Mouse (Mus musculus) left cerebral cortex, adult 2 months (tissue): ENCODE measurements at regions not wholly inside any gene's neighbourhood (a gene's known extent, or its start where the extent isn't known, plus 50 kb on each side); places are given as distances from the start of the nearest gene placed in this dataset.

Experiments
- DNase-seq, 2 experiments: peaks; one replicate each; pipeline ENCODE4 v3.0.0; 2021 to 2022; ENCODE audit warnings: low spot score in 2 of 2, mixed read lengths in 1 of 2; ENCODE audit errors: extremely low spot score in 1 of 2
- H3K27ac ChIP-seq: fragments of 200-600 bp; 2 replicates; pipeline ENCODE4 v1.8.1; 2022
- H3K4me3 ChIP-seq: fragments of 200-600 bp; 2 replicates; pipeline ENCODE4 v1.8.1; 2022
- CTCF ChIP-seq: fragments of 200-600 bp; IDR thresholded peaks from 2 replicates; pipeline ENCODE4 v1.8.1; 2022; ENCODE audit warnings: antibody characterized with exemption, mild to moderate bottlenecking, moderate library complexity
- intact Hi-C: fragments of 180-260 bp; cut with DNase I; formaldehyde crosslinking; loops from one replicate; pipeline ENCODE4 v1.15.1; 2025

- intact Hi-C loops: no loop called here
- Histone ChIP-seq H3K4me3 (no peak overlapping the region), H3K27ac (no peak overlapping the region)
- no peak for TF ChIP-seq CTCF
- no peak for DNase-seq
Measured at GRCm38 (mm10) chr10:17368636-17369035, 354.4 kb upstream of the Cited2 start.

GRCm38 (mm10) chr10:17372905-17373304 lies 350.1 kb upstream of the Cited2 start:
- DNase-seq: no peak
- H3K27ac ChIP-seq: no peak overlapping the region
- no peak for TF ChIP-seq CTCF

GRCm38 (mm10) chr10:17374047-17374446 lies 349.0 kb upstream of the Cited2 start:
- no peak overlapping the region for H3K27ac ChIP-seq
- no peak for DNase-seq
- H3K4me3 ChIP-seq: no peak overlapping the region
- TF ChIP-seq CTCF: no peak
- intact Hi-C loops: no loop called here

More at GRCm38 (mm10) chr10:17372905-17373304, 350.1 kb upstream of the Cited2 start:
- H3K4me3 ChIP-seq: no peak overlapping the region
- intact Hi-C loops: no loop called here

- Histone ChIP-seq H3K4me3 (no peak overlapping the region), H3K27ac (no peak overlapping the region)
- intact Hi-C loops: no loop called here
- no peak for DNase-seq
- TF ChIP-seq CTCF: no peak
Measured at GRCm38 (mm10) chr10:17382990-17383389, 340.0 kb upstream of the Cited2 start.

GRCm38 (mm10) chr10:17385181-17385580 lies 337.8 kb upstream of the Cited2 start:
- H3K27ac ChIP-seq: no peak overlapping the region
- no peak for TF ChIP-seq CTCF
- no peak for DNase-seq
- intact Hi-C loops: no loop called here
- no peak overlapping the region for H3K4me3 ChIP-seq

- no peak for DNase-seq
- intact Hi-C loops: no loop called here
- no peak overlapping the region for H3K4me3 ChIP-seq
- TF ChIP-seq CTCF: no peak
- H3K27ac ChIP-seq: no peak overlapping the region
Measured at GRCm38 (mm10) chr10:17387296-17387695, 335.7 kb upstream of the Cited2 start.

GRCm38 (mm10) chr10:17395495-17396224 lies 327.4 kb upstream of the Cited2 start:
- intact Hi-C loops: no loop called here
- Histone ChIP-seq H3K4me3 (no peak overlapping the region), H3K27ac (no peak overlapping the region)
- no peak for TF ChIP-seq CTCF
- DNase-seq: no peak

GRCm38 (mm10) chr10:17403899-17404298 lies 319.1 kb upstream of the Cited2 start:
- DNase-seq: no peak
- no peak for TF ChIP-seq CTCF
- intact Hi-C loops: no loop called here
- no peak overlapping the region for H3K27ac ChIP-seq
- H3K4me3 ChIP-seq: no peak overlapping the region

GRCm38 (mm10) chr10:17407854-17408606 lies 315.0 kb upstream of the Cited2 start:
- Histone ChIP-seq H3K27ac (no peak overlapping the region), H3K4me3 (no peak overlapping the region)
- no peak for TF ChIP-seq CTCF
- no peak for DNase-seq
- intact Hi-C loops: no loop called here

- Histone ChIP-seq H3K27ac (no peak overlapping the region), H3K4me3 (no peak overlapping the region)
- no peak for DNase-seq
- TF ChIP-seq CTCF: no peak
- intact Hi-C loops: no loop called here
Measured at GRCm38 (mm10) chr10:17408781-17409180, 314.2 kb upstream of the Cited2 start.

- Histone ChIP-seq H3K27ac (no peak overlapping the region), H3K4me3 (no peak overlapping the region)
- TF ChIP-seq CTCF: no peak
- intact Hi-C loops: no loop called here
- no peak for DNase-seq
Measured at GRCm38 (mm10) chr10:17411300-17411987, 311.6 kb upstream of the Cited2 start.

GRCm38 (mm10) chr10:17415112-17415511 lies 307.9 kb upstream of the Cited2 start:
- no peak for TF ChIP-seq CTCF
- intact Hi-C loops: no loop called here
- no peak overlapping the region for H3K27ac ChIP-seq
- H3K4me3 ChIP-seq: no peak overlapping the region
- no peak for DNase-seq
